Mouse (Mus musculus) thymus, postnatal 0 days (tissue): ENCODE measurements around the gene Jmjd7. TPM values are rescaled to one million over a fixed set of nuclear protein-coding genes. Genes with fewer than 3 reads are reported as not detected.

Experiments
- DNase-seq: peaks from one replicate; pipeline ENCODE4 v3.0.0-alpha.2; 2015; ENCODE audit warnings: low spot score
- polyA plus RNA-seq: library from polyadenylated mRNA; unstranded; fragments of >200 nt; fragmentation: Nextera tagmentation; extraction: Ambion mirVana; gene quantifications from 2 replicates; pipeline ENCODE4 v1.2.1, GENCODE M21; 2015

The Jmjd7 gene
- polyA plus RNA-seq = 18.3 and 22.1 TPM in 2 replicates

DNA sequence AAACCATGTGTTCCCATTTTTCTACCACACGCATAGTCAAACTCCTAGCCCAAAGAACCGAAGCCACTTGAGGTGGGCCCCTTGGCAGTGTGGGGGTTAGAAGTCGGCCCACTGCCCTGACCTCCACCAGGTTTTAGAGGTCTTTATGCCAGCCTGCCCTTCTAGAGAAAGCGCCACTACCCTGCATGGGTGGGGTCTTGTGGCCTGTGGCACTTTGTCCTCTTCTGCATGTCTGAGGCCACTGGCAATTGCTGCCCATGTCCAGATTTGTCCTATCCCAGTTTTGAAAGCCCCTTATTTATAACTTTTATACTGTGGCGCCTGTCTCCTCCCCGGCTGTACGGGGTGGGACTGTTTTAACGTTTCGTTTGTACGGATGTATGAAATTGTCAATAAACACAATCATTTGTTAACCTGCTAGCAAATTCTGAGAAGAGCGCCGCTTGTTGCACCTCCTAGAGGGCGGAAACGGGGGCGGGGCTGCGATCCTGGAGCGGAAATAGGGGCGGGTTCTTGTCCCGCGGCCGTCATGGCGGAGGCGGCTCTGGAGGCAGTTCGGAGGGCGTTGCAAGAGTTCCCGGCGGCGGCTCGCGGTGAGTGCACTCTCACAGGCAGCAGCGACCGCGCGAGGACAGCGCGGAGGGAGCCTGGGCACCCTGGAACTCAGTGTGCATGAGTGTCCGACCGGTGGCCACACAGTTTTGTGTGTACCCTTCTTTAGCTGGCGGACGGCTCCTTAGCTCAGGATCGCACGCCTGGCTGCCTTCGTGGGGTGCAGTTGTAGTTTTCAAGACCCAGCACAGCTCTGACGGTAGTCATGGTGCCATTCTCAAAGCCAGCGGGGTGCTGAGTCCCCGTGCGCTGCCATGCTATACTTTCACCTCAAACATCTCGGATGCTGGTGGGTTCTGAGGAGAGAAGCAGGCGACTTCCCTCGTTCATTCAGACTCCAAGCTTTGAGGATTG lies at the start of gene Jmjd7, which contains the start of gene Gm28042:
Gene Jmjd7 (plus strand): TSS at position 500 of the 966 bp plus-strand sequence.
Gene Gm28042 (plus strand): TSS at position 510 of the 966 bp plus-strand sequence.
- peak; percentile 94 for DNase-seq

DNA sequence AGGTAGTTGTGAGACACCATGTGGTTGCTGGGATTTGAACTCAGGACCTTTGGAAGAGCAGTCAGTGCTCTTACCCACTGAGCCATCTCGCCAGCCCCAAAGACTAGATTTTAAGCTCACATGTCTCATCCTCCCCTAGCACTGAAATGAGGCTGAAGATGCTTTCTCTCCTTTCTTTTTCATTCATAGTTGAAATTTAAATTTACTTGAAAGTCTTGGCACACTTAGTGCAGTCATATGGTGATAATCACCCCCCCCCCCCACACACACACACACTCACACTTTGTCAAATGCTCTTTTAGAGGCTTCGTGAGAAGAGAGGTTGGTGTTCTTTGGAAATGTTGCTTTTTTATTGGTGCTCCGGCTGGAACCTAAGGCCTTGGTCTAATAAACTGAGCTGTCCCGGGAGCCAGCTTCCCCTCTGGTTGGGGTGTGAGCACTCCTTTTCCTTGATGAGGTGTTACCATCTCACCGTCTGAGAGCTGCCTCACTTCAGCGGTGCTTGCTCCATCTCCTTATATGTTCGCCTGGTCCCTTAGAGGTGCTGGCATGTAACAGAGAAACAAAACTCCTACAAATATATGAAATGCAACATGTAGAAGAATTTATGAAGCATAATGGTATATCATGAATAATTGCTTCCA lies 46.8 kb upstream of the Jmjd7 start:
- no peak for DNase-seq

DNA sequence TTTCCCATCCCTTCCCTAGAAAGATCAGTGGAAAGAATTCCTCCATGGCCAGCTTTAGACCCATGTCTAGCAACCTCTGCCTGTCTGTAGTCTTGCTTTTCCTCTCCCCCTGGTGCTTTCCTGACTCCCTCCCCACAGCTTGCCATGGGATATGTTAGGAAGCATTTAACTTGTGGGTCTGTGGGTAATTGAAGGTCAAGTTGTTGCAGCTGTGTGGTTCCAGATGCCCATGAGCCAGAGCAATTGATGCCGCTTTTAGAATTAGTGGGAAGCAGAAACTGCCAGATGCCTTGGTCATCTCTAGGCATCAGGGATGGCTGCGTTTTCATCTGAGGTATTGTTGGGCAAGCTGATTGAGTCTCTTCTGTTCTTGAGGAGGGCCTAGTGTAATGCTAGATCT lies 45.7 kb upstream of the Jmjd7 start:
- no peak for DNase-seq

DNA sequence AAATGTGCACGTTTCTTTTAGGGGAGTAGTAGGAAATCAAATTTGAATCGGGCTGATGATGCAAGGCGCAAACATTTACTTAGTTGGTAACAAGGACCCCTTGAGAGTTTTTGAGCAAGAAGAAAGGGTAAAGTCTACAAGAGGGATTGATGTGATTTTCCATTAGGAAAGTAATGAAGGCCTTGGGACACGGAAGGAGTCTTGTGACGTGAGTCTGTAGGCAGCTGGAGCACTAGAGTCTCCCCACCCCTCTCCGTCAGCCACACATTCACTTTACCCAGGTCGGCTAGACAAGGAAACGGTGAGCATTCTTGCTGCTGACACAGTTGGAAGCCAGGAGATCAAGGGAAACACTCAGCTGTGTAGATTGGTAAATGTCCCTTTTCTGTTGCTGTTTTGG lies 41.4 kb upstream of the Jmjd7 start:
- no peak for DNase-seq

DNA sequence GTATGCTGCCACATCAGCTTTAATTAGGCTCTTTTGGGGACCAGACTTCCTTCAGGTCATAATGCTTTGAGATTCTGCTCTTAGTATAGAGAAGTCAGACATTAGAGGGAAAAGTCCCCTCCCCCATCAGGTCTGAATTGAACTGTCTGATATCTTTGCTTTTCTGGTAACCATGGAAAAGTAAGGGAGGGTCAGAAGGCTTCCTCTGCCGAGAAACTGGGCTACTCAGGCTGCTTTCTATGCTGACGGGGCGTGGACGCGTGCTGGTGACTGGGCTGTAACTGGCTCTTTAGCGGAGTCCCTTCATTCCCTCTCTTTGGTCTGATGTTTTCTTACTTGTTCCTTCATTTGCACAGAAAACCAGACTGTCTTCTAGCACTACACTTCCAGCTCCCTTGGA lies 40.9 kb upstream of the Jmjd7 start:
- no peak for DNase-seq

DNA sequence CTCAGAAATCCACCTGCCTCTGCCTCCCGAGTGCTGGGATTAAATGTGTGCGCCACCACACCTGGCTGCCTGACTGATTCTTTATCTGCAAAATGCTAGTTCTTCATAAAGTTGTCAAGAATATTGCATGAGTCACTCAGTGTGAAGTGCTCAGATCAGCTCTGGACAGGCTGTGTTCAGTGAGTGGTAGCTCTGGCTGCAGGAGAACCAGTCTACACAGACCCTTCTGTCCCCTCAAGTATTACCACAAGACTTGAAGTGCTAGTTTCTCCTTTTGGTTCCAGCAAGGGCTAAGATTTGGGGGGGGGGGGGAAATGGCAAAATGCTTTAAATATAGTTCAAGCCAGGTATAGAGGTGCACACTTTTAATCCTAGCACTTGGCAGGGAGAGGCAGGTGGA lies 39.8 kb upstream of the Jmjd7 start:
- no peak for DNase-seq

DNA sequence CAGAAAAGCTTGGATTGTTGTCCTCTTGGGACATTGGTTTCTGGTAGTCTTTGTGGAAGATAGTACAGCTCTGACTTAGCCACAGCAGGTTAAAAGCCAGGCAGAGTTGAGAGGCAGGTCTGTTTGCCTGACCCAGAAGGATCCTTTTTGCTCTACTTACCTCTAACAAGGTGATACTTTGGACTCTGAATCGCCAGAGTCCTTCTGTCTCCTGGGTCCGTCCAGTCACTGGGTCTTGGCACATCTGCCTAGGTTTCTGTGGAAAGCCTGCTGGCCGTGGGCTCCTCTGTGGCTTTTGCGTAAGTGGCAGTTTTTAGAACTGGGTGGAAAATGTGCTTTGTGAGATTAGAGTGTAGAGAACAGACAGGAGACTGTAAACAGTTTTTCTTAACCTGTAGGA lies 38.3 kb upstream of the Jmjd7 start:
- no peak for DNase-seq

DNA sequence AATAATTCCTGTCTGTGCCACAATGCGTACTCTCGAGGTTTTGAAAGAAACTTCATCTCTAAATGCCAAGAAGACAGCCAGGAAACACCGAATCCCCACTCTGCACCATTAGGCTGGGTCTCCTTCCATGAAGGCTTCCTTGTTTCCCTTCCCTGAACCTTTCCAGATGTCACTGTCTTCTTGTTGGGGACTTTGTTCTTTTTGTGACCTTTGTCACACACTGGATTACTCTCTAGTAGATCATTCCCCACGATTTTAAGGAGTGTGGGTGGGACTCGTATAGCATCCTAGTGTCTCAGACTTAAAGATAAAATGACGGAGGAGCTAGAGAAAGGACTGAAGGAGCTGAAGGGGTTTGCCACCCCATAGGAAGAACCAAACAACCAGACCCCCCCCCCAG lies 36.4 kb upstream of the Jmjd7 start:
- DNase-seq = no peak

DNA sequence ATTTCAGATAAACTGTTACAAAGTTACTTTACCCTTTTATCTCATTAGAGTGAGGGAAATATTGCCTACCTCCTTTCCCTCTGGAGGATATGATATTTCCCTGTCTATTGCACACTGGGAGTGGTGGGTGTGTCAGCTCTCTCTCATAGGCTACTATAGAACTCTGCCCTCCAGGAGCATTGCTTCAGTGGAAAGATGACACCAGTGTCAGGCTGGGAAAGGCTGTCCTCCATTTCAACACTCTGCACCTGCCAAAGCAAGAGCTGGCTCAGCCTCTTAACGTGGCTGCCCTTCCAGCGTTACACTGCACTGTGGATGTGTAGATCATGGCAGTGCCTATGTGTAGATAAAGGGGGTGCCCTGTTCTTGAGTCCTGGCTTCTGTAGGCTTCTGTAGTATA lies 34.9 kb upstream of the Jmjd7 start:
- no peak for DNase-seq

DNA sequence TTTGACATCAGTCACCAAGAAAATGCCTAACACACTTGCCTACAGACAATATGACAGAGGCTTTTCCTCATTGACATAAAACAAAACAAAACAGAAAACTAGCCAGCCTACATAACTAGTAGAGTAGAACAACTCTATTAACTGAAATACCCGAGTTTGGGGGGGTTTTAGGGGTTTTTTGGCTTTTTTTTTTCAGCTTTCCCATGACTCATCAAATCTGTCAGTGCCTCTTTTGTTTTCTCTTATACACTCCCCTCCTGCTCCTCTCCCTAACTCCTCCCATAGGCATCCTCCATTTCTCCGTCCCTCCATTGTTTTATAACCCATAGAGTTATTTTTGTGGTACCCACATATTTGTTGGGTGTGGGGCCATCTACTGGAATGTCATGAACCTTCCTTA lies 33.8 kb upstream of the Jmjd7 start:
- no peak for DNase-seq

DNA sequence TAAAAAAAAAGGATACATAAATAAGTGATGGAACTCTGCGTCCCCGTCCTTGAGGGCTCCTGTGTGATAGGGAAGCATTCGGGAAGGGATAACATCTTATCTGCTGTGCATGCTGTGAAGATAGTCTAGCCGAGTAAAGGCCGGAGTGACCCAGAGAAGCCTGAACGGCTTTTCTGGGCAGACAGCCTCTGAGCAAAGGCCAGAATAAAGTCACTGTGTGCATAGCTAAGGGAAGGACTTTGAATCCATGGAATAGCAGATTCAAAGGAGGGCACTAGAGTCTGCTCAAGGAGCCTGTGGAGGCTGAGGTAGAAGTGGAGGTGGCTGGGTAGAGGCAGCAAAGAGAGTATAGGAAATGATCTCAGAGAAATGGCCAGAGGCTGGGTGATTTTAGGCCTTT lies 32.4 kb upstream of the Jmjd7 start:
- DNase-seq = no peak

DNA sequence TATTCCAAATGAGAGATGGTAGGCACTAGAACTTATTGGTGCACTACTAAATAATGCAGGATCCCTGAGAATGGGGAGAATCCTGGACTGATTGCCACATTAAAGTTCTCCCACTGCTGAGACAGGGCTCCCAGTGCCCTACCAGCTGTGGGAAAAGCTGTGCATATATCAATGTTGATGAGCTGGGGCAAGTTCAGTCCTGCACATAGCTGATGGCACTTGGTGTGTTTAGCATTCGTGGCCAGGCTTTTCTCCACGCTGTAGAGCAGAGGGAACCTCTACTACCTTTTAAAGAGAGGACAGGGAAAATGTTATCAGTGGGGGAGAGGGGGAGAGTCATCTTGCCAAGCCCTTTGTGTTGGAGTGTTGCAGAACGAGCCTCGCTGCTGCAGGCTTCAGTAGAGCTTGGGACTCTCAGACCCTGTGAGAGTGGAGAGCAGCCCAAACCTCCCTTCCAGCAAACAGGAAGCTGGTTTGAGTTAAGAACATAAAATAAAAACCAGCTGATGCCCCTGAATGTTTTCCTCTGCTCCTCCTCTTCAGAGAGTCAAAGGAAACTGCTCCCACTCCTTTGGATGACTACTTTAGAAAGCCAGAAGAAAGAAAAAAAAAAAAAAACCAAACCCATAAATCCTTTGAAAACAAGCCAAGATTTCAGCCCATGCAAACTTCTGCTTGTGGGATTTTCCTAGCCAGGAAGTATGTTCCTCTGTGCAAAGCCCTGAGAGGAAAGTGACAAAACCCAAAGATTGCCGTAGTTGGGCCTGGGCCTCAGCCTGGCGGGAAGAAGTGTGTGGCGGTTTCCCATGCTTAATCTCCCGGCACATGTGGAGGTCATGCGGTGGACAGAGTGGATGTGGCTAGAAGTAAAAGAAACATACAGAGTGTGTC lies 31.6 kb upstream of the Jmjd7 start:
- no peak for DNase-seq

DNA sequence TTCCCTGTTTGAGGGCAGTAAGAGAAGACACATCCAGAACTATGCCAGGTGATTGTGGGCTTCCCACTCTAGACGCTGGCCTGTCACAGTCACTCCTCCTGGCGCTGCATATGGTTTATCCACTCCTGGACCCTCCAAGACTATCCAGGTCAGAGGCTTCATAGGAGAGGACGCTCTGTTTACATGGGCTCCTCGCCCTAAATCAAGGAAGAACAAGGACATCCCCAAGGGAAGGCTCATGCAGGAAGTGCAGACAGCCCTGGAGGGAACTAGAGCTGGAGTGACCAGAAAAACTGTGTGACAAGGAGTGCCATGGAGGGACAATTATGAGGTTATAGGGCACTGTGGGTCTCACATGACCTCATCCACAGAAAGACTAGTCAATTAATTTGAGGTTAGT lies 29.9 kb upstream of the Jmjd7 start:
- DNase-seq = no peak

DNA sequence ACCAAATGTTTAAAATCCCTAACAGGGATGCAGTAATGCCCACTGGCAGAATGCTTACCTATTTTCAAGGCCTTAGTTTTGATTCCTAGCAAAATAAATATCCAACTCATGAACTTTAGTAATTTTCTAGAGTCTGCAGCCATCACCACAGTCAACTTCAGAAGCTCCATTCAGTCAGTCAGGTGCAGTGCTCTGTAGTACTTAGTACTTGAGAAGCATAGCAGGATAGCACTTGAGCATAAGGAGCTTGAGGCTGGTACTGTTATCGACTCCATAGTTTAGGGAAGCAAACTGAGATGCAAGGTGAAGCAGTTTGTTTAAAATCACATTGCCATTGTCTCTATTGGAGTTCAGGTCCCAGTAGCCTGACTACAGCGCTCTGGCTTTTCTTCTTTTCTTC lies 27.6 kb upstream of the Jmjd7 start:
- no peak for DNase-seq

DNA sequence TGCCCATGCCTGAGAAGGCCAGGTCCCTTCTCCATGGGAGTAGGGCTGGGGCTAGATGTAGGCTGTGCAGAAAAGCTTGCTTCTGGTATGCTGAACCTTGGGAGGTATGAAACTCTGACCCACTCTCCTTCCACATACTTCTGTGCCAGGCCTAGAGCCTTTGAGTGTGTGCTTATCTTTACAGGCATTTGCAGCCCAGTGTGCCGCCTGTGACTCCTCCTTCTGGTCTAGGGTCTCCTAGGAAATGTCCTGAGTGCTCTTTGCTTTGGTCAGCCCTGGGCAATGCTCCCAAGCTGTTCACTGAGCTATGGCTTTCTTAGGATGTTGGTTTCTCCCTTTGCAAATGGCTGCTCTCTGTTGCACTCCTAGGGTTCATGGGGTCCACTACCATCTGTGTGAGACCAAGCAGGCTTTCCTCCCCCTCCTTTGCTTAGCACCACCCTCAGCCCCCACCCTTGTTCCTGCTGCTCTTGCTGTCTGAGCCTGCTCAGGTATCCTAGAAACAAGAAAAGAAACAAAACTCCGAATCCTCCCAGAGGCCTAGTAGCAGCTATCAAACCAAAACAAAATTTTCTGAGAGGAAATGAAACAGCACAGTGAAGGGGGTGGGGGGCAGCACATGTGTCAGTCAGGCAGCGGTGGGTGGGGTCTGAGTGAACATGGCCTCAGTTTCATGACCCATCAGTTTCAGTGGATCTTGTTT lies 26.2 kb upstream of the Jmjd7 start:
- no peak for DNase-seq

DNA sequence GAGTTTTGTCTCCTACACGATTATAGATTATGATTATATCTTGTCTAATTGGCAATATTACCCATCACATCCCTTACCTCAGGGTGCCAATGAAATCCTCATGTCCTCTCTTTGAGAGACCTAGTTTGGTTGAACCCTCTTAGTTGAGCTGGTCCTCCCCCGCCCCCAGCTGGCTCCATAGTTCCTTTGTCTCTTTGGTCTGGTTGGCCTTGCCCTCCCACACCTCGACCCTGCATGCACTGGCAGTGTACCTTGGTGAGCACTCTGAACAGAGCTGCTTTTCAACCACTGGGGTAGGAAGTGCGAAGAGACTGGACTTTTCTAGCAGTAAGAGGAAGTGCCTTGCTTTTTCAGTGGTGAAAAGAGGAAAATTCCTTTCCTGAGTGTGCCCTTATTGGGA lies 25.3 kb upstream of the Jmjd7 start:
- no peak for DNase-seq

DNA sequence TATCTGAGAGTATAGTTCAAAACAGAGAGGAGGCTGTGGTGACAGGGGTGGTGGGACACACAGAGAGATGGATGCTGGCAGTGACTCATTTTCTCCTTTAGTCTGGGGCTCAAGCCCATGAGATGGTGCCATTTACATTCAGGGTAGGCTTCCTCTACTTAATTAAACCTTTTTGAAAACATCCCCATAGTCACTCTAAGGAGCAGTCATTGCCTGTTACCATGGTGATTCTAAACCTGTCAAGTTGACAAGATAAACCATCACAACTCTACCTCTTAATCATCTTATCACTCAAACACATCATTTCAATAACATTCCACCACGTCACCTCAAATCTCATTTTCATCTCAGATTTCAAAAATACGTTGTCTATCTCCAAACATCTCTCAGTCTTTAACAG lies 23.3 kb upstream of the Jmjd7 start:
- no peak for DNase-seq

DNA sequence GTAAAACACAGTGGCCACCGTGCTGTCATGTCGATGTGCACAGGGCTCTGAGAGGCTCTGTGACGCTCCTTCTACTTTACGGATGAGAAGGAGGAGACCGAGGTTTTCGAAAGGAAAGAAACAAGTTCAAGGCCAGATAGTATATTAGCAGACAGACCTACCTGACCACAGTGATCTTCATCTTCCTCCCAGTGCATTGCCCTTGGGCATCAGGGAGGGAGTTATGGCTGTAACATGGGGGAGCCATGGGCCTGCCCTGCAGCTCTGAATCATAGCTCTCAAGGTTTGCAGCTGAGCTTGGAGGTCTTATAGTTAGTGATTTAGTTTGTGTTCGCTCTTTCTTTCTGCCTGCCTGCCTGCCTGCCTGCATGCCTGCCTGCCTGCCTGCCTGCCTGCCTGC lies 20.6 kb upstream of the Jmjd7 start:
- no peak for DNase-seq

DNA sequence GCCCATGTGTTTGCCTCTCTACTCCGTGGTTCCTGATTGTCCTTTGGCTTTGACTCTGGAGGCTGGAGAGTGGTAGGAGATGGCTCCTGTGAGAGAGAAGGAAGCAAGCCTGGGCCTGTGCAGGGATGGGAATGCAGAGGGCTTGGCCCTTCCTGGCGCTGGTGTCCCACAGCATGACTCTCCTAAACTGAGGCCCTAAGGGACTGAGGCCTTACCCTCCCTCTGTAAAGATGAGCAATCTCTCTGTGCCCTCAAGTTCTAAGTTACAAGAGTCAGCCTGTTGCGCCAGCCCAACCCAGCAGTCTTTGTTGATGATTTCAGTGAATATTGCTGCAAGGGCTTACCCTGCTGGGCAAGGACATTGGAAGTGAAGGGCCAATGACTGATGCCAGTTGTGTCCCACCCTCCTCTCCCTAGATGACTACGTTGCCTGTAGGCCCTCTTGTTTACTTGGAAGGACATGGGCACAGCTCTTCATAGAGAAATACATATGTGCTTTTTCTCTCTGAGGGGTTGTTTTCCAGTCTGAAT lies 19.5 kb upstream of the Jmjd7 start:
- DNase-seq = no peak

DNA sequence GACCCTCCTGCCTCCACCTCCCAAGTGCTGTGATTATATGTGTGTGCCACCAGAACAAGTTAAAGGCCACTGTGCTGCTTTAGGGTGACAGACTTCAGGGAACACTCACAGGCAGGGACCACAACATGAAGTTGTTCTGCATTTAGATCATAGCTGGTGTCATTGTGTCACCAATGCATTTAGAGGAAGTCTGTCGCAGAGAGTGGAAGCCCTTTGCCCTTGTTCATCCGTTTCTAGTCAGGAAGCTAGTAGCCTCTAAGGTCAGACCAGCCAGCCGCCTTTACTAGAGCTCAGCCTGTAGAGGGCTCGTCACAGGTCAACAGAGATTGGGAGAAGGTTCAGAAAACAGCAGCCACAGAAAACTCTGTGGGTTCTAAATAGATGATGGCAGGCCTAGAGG lies 18.6 kb upstream of the Jmjd7 start:
- no peak for DNase-seq
